Mouse (Mus musculus) WW6 (cell line): Measurements from ENCODE around the gene Htr1b.

Experiments used
- DNase-seq: peaks from one replicate; pipeline ENCODE4 v3.0.0-alpha.2; 2013; ENCODE audit warnings: low read depth, low spot score

The Htr1b gene

GRCm38 (mm10) chr9:81633437-81633973 lies at the start of gene Htr1b:
Gene Htr1b, minus strand, starts transcription at chr9:81633828.
- no peak for DNase-seq

GRCm38 (mm10) chr9:81676716-81677115 lies 43.1 kb upstream of the Htr1b start:
- no peak for DNase-seq

- no peak for DNase-seq
These were observed 3.9 kb upstream of the Htr1b start for GRCm38 (mm10) chr9:81637486-81637885.

GRCm38 (mm10) chr9:81635109-81635508 lies 1.5 kb upstream of the Htr1b start:
- no peak for DNase-seq

GRCm38 (mm10) chr9:81634163-81634562 lies 535 bp upstream of the Htr1b start:
- no peak for DNase-seq

- DNase-seq = no peak
These were observed 742 bp downstream of the Htr1b start for GRCm38 (mm10) chr9:81632736-81633436.

GRCm38 (mm10) chr9:81632191-81632735 lies 1.4 kb downstream of the Htr1b start:
- no peak for DNase-seq

- DNase-seq = no peak
These were observed 2.0 kb downstream of the Htr1b start for GRCm38 (mm10) chr9:81631581-81632091.

GRCm38 (mm10) chr9:81626899-81627606 lies 6.6 kb downstream of the Htr1b start:
- DNase-seq = no peak

GRCm38 (mm10) chr9:81625898-81626297 lies 7.7 kb downstream of the Htr1b start:
- no peak for DNase-seq

GRCm38 (mm10) chr9:81622873-81623272 lies 10.8 kb downstream of the Htr1b start:
- no peak for DNase-seq

GRCm38 (mm10) chr9:81611022-81611421 lies 22.6 kb downstream of the Htr1b start:
- DNase-seq = no peak
